Mouse (Mus musculus) NIH3T3 (cell line): Measurements from ENCODE around the gene Miga2.
A peak's percentile ranks its signal among the peaks of the same experiment; 100 is the strongest.
"Not testable (repeated sequence)": the region's sequence is repeated elsewhere in the genome, so short reads cannot be mapped to it uniquely, and the experiment has no call there.

Experiments
- DNase-seq: peaks from one replicate; pipeline ENCODE4 v3.0.0-alpha.2; 2012; ENCODE audit warnings: low read depth

Miga2 gene

DNA sequence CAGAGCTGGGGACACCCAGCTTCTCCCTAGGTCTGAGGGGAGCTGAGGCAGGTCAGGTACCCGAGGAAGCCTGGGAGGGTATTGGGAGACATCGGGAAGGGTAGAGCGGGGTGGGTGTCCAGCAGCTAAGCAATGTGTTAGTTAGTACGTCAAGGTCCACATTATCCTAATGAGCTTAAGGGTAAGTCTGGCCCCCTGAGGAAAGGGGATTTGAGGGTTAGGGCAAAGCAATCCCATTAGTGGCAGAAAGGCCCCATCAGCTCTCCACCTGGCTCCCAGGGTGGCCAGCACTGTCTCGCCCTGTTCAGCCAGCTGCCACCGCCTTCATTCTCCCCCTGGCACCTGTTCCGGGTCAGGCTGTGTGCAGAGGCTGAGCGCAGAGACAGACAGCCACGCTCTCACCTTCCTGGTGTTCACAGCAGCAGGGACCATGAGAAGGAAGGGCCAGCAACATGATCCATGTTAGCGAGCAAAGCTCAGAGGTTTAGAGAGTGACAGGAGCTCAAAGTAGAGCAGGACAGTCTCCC, 34.0 kb downstream of the Miga2 start:
- DNase-seq = no peak

DNA sequence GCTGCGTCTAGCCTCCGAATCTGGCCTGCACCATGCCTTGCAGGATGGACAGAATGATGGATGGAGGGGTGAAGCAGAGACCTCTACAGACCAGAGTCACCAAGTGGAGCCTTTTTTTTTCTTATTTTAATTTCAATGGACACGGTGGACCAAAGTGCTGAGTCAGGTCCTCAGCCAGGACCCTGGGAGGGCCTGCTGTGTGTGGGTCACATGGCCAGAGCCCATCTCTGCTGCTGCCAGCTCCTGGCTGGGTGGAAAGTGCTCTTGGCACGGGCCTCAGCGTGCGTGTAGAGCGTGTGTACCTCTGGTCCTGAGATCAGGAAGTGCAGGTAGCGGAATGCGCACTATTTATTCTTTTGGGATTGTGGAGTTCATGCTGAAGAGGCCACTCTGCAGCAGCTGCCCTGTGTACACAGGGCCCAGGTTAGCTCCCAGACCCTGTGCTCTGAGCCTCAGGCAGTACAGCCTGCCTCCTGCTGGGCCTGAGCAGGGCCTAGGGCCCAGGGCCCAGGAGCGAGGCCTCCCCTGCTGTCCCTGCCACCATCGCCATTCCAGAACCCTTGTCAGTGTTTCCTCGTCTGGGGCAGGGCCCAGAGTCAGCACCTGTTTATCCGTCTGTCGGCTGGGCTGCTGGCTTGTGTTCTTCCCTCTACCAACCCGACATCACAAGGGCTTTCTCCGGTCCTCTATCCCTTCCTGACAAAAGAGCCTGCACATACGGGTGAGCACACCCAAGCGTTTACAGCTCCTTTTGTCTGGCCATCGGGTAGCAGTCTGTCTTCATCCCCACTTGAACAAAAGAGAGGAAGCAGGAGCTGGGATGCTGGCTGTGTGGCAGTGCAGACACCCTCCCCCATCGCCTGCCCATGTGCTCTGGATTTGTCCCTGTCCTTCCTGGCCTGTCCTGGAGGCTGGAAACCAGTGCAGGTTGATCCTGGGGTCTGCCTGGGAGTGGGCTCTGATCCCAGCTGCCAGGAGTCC, 35.4 kb downstream of the Miga2 start:
- DNase-seq = no peak

DNA sequence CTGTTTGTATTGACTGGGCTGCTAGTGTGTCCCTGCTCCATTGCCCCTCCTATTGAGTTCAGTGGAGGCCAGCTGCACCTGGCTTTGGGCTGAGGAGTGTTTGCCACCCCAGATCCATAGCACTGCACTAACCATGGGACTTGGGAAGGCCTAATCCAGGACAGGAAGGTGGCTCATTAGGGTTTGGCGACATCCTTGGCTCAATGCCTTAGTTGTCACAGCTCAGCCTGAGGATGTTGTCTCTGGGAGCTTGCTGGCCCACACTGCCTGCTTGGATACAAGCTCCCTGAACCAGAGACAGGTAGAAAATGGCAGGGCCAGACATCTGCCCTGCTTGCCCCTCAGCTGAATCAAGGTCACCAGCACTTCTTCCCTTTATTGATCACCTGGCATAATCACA, 37.5 kb downstream of the Miga2 start:
- DNase-seq = no peak

DNA sequence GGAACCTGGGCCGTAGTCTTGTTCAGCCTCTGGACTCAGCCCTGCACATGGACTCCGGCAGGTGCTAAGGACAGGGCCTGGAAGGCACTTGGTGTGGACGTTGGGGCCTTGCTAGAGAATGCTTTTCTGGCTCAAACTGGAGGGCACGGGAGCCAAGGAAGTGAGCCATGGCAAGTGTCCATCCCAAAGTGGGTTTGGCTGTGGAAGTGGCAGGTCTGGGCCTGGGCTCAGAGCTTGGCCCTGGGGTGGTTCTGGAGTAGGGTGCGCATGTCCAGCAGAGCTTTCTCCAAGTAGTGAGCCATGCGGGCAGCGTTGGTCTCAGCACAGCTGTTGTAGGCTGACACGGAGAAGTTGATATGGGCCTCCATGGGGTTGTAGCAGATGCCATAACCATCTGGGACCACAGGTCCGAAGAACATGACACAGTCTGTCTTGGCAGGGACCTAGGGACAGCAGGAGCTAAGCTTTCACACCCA, 38.4 kb downstream of the Miga2 start:
- no peak for DNase-seq

DNA sequence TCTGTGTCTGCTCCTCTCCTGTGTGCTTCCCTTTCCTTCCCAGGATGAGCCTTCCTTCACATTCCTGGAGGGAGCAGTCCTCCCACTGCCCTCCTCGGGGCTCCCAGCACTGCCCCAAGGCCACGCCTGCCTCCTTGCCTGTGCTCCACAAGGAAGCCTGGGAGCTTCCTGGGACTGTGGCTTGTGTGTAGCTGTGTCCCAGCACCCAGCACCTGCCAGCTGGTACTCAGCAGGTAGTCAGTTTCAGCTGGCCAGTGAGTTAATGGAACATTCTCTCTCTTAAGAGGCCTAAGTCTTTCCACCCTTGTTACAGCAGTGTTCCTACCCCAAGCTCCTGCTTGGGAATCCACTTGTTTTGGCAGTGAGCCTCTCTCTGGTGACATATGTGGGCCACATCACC, 38.8 kb downstream of the Miga2 start:
- no peak for DNase-seq

DNA sequence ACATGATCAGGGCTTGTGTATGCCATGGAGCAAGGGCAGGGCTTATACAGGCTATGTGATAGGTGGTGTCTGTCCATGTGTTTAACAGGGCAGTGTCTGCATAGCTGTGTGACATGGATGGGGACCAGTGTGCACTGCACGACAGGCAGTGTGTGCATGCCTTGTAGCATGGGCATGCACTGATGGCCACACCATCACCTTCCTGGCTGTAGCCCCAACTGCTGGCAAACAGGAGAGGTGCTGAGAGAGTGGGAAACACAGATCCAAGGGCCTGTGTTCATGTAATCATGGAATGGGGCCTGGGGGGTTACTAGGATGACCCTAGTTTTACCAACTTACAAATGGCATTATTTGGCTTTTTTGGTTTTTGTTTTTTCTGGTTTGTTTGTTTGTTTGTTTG, 39.8 kb downstream of the Miga2 start:
- no peak for DNase-seq

DNA sequence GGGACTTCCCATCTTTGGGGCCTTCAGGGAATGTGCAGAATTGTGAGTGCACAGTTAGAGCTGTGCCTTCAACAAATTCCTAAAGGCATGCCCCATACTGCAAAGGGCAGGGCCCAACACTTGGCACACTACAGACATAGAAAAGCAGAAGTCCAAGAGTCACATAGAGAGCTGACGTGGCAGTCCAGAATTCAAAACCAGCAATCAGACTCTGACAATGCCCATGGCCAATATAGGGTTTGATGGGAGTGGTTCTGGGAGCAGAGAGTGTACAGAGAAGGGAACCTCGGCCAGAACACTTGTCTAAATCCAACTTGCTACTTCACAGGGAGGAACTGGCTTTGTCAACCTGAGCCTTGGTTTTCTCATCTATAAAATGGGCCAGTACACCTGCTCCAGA, 43.2 kb downstream of the Miga2 start:
- no peak for DNase-seq

DNA sequence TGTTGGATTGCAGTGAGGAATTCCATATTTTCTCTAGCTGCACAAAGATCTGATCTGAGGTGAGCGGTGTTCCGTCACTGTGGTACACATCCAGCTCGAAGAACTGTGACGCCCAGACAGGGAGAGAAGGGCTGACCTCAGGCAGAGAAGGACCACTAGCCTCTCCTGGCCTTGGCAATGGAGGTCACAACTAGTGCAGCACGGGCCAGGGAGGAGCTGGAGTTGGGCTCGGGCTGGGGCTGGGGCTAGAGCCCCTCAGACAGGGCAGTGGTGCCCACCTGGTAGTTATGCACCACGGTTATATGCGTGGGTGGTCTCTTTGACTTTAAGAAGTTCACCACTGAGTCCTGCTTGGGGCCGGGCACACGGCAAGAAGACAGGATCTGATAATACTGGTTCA, 43.7 kb downstream of the Miga2 start:
- no peak for DNase-seq

DNA sequence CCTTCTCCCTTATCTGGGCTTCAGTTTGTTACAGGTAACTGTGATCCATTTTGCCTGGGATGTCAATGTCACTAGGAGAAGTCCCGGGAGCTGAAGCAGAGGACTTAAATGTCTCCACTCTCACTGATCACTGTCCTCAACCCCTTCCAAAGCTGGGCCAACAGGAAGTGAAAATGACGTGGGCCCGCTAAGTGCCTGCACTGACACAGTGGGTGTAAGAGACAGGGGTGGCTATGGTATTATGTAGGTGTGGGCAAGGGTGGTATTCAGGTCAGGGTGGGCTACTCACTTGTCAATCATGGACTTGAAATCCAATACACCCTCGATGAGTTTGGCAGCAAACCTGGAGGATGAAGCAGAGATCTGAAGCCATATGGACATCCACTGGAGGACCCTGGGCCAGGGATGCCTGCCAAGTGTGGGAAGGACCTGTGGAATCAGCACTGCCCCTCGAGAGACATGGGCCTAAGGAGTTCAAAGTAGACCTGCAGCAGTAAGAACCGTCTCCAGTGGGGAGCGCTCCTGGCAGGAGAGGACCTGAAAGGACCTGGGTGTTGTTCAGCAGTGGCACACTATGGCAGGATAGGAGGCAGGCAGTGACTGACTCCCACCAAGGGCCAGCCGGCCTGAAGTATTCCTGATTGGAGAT, 44.5 kb downstream of the Miga2 start:
- DNase-seq = no peak

DNA sequence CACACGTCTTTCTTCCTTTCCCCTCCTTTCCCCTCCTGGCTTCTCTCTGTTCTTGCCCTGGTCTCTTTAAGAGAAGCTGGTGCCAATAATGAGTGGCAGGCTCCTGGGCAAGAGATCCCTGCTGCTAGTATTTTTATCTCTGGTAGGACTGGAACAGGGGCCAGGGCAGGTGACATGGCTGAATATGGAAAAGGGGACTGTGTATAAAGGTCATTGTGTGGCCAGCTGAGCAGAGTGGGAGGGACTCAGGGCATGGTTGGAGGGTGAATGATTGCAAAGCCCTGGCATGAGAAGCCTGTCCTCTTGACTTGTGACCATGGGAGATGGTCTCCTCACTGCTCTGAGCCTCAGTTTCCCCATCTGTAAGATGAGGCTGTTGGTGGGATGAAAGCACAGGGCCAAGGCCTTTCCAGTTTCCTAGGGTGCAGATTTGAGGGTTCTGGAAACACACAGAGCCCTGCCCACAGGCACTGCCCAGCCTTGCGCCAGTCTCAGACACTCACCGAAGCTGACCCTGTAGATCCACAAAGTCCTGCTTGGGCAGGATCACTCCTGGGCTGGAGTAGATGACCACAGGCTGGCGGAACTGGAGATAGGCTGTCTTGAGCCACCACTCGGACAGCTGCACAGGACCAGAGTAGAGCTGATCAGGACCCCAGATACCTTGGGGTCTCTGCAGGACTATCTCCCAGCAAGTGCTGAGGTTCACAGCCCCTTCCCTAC, 45.6 kb downstream of the Miga2 start:
- DNase-seq = no peak

DNA sequence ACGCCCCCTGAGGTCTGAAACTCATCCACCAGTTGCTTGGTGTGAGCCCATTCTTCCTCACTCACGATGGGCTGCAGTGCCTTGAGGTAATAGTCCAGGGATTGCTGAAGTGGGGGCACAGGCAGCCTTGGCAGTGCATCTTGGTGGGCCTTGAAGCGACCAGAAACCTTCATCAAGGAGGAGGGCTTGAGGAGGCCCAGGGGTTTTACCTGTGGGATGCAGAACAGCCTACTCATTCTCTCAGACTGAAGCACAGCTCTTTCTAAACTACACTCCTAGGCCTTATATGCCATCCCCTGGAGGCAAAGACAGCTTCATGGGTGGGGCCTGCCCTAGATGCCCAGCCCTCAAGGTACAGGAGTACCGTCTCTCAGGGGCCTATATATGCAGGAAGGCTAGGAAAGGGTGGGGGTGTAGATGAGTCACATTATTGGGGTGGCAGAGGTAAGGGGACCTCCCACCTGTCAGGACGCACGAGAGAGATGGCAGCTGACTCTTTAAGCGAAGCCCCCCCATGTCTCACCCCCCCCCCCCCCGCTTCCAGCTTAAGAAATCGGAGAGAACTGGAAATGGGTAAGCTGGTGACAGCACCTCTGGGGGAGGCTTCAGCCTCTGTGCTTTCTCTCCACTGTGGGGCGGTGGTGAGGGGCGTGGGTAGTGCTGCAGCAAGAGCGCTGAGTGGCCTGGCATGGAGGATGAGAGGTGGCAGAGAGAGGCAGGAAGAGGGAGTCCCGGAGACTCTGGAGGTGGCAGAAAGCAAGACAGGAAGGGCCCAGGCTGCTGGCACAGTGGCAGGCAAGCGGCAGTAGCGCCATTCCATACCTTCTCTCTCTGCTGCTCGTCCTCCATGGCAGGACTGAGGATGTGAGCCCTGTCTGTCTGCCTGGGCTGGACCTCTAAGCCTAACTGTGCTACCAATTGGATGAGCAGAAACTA, 49.3 kb downstream of the Miga2 start:
- DNase-seq = no peak

DNA sequence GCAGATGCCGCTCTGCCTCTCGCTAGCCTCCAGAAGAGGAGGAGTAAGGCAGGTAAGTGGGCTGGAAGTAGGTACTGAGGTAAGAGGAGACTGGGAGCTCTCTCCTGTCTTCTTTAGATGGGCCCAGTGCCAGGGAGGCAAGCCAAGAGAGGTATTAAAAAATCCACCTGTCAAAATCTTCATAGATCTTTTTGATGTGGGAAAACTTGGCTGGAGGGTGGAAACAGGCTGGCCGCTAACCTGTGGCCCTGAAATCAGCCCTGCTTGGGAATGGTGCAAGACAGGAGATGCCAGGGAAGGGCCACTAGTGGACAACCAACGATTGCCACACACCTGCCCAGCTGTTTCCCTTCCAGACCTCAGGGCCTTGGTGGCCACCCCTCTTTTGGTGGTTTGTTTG, 50.1 kb downstream of the Miga2 start:
- DNase-seq = no peak

DNA sequence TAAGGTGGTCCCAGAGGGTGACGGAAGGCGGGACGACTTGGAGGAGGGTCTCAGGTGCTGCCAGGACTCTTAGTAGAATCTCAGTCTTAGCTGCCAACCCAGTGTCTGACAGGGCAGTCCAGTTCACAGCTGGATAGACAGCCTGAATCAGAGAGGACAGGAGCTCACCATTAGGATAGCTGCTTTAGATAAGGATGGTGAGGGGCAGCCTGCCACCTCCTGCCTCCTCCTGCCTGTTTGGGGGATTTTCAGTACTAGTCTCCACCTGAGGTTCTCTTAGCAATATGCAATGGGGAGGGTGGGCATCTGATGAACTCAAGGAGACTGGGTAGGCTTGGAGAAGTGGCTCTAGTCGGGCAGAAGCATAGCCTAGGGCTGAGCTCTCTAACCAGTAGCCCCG, 50.6 kb downstream of the Miga2 start:
- no peak for DNase-seq

DNA sequence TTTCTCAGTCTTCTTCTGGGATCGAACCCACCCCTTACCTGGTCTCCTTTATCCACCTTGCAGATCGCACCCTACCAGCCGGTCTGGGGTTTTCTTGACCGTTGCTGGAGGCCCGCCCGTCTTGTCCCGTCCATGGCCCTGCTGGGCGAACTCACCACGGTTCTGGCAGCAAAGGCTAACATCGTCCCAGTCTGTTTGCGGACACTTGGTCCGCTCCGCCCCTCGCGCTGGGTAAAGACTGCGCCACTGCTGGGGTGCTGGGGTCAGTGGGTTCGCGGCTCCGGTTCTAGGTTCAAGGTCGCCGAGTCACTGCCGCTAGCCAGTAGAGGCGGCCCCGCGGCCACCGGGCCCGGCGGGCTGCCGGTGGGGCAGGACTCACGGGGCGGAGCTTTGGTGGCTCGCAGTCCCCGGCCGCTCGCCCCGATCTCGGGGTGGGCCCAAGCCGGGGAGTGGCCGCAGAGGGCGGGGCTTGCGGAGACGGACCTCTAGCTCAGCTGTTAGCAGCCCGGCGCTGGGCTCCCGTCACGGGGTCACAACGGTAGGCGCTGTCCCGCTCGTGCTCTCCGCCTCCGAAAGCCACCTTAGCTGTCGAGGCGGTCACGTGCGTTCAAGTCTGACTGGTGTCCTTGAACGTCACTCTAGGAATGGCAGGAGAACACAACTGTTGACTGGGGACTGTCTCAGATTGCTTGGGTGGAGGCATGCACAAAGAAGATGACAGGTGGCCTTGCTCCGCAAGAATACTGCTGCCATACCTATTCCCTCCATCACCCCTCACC, 51.3 kb downstream of the Miga2 start, which contains the start of gene Crat:
TSS of gene Crat (minus strand) at position 657 of the 779 bp plus-strand sequence.
- DNase-seq = peak; percentile 90

DNA sequence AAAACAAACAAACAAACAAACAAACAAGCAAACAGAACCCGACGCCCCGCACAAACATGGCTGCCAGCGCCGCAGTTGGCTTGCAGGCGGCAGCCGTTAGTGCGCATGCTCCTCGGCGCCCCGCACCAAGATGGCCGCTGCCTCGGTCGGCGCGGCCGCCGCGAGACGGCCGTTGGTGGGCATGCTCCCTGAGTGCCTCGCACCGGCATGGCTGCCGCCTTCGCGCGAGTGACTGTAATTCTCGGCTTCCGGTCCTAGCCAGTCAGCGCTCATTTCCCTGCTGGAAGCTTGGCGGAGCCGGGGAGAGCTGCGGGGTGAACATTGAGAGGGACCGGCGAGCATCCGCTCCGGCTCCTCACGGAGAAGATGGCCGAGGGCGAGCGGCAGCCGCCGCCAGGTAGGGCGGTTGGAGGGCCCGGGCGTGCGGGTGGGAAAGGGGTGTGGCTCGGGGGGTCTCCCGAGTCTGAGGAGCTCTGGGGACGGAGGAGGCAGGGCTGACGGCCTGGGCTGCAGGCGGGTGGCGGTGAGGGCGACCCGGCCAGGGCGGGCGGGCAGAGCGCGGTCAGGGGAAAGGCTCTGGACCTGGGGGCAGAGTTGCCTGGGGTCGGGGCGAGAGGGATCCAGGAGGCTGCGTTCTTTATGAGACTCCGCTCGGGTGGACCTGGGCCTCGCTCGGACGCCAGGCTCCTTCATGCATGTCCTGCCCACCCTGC, 52.1 kb downstream of the Miga2 start, which contains the start of gene Ptpa:
TSS of gene Ptpa (plus strand) at position 104 of the 713 bp plus-strand sequence.
- DNase-seq = peak; percentile 97

DNA sequence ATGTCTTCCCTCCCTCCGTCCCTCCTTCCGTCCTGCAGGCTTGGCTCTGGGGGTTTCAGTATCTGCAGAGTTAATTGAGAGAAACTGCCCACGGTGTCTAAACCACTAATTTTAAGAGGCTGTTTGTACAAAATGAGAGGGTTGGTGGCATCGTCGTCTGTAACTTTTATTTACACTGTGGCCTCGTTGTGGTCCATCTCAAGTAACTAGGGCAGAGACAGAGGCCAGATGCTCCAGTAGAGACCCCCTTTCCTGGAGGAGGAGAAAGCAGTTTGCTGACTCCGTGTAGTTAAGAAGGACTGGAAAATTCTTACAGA, 52.6 kb downstream of the Miga2 start:
- no peak for DNase-seq

DNA sequence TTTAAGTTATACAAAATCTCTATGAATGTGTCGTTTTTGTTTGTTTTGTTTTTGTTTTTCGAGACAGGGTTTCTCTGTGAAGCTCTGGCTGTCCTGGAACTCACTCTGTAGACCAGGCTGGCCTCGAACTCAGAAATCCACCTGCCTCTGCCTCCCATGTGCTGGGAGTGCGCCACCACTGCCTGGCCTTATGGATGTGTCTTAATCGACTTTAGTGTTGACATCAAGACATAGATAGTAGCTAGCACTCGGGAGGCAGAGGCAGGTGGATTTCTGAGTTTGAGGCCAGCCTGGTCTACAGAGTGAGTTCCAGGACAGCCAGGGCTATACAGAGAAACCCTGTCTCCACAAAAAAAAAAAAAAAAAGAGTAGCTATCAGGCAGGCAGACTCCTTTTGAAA, 53.1 kb downstream of the Miga2 start:
- DNase-seq = not testable (repeated sequence)

DNA sequence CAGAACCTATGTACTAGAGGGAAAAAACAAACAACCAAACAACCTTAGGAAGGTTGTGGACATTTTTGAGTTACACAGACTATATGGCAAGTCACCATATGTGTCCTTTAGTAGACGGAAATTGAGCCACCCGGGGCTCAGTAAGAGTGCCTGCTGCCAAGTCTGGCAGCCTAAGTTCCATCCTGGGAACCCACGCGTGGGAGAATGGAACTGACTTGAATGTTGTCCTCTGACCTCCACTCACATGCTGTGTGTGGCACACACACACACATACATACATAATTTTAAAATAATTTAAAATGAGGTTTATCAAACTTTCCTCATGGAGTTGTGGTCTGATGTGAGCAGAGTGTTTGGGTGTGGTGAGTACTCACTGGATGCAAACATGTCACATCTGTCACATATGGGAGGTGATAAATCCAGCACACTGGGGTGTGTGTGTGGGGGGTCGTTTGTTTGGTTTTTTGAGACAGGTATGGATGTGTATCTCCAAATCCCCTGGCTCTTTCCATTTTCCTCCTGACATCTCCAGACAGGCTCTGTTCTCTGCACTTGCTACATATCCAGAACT, 53.6 kb downstream of the Miga2 start:
- DNase-seq = no peak

DNA sequence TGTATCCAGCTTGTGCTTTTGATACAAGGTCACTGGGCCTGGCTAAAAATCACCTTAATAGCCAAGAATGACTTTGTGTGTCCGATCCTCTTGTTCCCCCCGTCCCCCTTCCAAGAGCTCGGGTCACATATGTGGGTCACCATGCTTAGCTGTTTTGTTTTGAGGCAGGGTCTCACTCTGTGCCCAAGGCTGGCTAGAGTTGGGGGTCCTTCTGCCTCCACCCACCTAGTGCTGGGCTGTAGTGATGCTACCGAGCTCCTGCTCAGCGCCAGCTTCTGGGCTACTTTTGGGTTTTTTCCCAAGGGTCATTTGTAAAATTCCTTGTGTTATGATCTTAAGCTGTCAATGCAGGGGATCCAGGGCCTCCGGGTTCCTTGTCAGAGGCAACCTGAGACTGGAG, 54.2 kb downstream of the Miga2 start:
- no peak for DNase-seq
